Mouse (Mus musculus) c-Kit-positive CD71-positive TER-119-negative erythroid progenitor cells, embryonic 14.5 days (primary cell): ENCODE data around the gene Tubg1.

Experiments
- DNase-seq: peaks from one replicate; pipeline ENCODE4 v3.0.0-alpha.2; 2013; ENCODE audit warnings: low read depth

Tubg1 gene

DNA sequence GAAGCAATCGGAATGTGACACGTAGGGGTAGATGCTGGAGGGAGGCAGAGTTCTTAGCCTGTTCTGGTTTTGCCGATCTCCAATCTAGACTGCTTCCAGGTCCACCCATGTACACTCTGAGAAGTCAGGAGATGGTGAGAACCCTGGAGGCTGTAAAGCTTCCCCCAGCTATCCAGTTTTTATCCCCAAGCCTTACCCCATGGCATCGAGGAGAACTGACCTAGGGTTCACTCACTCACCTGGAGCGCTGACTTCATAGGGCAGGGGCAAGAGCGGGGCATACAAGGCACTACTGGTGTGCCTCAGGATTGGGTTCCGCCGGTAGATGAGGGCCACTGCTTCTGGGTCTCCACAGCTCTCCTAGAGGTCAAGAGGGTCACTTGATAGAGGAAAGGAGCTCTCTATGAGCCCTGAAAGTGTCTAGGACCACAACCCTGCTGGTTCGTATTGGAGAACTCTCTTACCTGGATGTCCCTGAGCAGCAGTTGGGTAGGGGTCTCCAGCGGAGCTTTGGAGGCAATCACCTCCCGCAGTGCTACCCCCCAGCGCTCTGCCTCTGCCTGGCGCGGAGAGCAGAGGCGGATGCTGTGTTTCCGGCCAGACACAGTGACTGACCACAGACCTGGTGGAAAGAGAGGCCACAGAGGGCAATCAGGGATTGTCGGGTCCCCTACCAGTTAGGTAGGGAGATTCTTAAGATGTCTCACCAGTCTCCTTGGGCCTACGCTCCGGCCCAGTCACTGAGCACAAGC is 47.6 kb downstream of the Tubg1 start:
- no peak for DNase-seq

DNA sequence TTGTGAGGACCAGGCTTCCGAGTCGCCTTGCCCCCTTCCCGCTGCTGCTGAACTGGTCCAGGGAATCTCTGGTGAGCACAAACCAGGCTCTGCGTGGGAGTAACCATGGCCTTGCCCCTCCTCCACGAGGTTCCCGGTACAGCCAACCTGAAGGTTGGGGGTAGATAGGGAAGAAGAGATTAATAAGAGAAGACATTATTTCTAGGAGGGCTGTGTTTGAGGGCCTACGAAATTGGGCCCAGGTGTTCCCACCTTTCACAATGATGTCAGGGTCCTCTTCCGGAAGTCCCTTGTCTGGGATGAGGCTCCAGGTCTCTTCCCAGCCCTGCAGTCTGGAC is 48.2 kb downstream of the Tubg1 start:
- DNase-seq, result no peak

DNA sequence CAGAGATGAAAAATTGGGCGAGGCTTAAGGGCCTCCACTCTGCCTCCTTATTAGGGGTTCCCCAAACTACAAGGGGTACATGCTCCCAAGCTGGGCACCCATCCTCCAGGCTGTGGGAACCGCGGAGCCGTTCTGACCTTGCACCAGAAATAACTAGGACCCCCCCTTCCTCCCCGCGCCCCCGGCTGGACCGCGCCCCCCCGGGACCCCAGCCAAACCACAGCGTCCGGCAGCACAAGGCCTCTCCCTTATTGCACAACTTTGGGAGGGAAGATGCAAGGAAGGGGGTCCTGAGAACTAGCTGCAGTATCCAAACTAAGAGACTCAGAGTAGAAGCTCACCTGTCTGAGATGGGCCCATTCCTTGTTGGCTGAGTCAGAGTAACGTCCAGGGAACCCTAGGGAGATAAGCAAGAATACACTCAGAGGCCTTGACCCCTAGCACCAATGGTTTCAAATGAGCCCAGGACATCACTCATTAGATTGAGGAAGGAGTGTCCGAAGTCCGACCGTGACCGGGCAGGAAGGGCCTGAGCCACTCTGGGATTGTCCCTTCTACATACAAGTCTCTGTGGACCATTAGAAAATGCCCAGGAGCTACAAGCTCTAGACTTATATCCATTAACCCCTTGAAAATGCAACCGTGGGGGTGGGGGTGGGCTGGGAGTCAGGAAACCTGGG is 48.7 kb downstream of the Tubg1 start:
- DNase-seq, result no peak

GRCm38 (mm10) chr11:101169301-101170107 is 49.8 kb downstream of the Tubg1 start:
- no peak for DNase-seq

DNA sequence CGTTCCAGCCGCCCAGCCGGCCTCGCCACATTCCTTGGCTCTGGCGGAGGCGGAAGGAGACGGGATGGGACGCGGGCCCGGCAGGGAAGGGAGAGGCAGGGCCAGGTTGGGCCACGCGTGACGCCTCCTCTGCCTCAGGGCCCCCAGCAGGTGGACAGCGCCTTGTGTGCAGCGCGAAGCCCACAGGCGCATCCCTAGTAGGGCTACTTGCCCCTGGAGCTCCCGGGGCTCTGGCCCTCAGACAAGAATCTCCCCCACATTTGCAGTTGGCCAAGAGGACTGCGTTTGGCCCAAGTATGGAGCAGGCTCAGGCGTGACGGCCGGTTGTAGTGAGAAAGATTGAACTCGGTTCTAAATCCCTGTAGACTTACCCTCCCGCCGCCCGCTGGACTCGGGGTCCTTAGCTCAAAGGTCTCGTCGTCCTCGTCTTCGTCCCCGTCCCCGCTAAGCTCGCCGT is 50.6 kb downstream of the Tubg1 start, which contains the start of gene Cntnap1:
Gene Cntnap1 (plus strand): TSS at position 170 of the 457 bp plus-strand sequence.
- DNase-seq, result no peak

GRCm38 (mm10) chr11:101170811-101171610 is 51.3 kb downstream of the Tubg1 start, which contains the start of gene Plekhh3:
Gene Plekhh3 (minus strand): TSS chr11:101171351.
- peak; percentile 77 for DNase-seq

DNA sequence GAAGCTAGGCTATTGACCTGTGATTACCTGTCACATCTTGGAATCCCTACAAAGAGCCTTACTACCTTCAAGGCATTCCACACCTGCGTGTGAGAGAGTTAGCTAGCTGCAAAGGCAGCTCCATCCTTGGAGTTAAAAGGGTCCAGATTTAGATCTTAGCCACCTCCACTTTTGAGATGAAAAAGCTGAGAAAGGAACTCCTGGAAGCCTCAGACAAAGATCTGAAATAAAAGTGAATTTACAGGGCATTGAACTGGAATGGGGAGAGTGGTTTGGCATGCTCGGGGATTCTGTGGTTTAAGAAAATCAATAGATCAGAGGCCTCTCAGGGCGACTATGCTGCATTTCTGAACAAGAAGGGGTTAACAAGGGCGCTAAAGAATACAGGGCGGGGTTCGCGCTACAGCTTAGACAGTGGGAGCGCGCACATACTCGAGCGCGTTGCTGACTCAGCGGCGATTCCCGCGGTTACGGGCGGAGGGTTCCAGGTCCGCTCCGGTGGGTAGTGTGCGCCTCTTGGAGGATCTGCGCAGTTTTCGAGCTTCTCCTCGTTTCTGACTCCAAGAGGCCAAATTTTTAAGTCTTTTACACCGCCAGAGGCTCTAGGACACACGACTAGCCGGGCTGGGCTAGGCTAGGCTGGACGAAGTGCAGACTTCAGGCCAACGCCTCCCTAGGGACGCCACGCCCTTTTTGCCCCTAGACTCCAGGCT is 52.1 kb downstream of the Tubg1 start:
- no peak for DNase-seq

GRCm38 (mm10) chr11:101172434-101172815 is 52.7 kb downstream of the Tubg1 start:
- DNase-seq, result no peak

DNA sequence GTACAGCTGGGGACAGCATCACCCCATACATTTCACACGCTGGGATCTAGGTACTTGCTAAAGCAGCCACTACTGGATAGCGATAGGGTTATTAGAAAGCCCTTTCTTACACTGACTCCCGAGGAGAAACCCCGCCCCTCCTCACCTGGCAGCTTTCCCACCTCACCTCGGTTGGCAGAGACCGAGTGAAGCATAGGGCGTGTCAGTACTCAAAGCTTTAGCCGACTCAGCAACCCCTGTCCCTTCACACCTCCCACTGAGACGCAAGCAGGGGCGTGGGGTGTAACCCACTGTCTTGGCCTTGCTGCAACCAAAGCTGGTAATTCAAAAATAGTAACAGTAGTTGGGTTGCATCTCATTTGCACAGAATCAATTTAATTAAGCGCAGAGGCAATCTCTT is 53.4 kb downstream of the Tubg1 start:
- no peak for DNase-seq

DNA sequence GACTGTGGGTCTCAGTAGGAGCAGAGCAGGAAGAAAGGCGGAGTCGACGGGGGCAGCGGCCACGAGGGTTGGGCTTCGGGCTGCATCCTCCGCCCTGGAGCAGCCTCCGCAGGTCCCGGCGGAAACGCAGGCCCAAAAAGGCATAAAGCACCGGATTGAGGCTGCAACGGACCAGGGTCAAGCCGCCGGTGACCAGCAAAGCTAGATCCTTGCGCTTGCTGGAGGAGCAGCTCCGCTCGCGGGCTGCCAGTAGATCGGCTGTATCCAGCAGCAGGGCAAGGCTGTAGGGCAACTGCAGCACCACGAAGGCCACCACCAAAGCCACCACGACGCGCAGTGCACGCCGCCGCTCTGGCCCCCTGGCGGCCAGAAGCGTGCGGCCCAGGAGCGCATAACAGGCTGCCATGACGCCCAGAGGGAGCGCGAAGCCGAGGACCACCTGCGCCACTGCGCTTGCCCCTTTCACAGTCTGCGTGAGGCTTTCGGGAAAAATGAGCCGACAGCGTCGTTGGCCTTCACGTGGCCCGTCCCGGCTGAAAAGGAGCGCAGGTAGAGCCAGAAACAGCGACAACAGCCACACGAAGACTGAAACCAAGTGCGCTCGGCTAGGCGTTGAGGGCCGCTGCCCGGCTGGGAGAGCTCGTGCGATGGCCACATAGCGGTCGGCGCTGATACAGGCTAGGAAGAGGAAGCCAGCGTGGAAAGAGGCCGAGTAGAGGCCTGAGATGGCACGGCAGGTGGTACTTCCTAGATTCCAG is 54.1 kb downstream of the Tubg1 start:
- DNase-seq, result no peak

GRCm38 (mm10) chr11:101174389-101174745 is 54.6 kb downstream of the Tubg1 start:
- no peak for DNase-seq

GRCm38 (mm10) chr11:101174851-101175628 is 55.3 kb downstream of the Tubg1 start, which contains the start of gene Ccr10:
Gene Ccr10 (minus strand): TSS chr11:101175443.
- DNase-seq, result no peak

DNA sequence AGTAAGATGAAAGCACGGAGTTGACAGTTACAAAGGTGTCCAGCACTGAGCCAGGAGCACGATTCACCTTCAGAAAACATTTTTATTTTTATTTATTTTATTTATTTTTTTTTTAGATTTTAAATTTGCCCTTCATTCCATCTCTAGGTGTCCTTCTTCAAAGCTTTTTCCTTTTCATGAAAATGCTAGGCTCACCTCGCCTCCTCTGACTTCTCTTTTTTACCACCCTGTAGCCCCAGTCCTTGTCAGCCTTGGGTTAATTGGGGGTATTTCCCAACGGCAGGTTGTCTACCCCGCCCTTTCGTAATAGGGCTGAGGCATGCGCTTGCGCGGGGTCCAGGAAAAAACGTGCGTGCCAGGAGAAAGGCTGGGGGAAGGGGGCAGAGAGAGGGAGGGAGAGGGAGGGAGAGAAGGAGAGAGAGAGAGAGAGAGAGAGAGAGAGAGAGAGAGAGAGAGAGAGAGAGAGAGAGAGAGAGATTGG is 55.9 kb downstream of the Tubg1 start:
- no peak for DNase-seq
